Mouse (Mus musculus) T-helper 17 cell (primary cell): ENCODE measurements around the gene Best1.

ENCODE experiments used
- in situ Hi-C, 2 experiments: fragments of 300-600 bp; cut with MboI, MseI; formaldehyde crosslinking; loops; 1 replicate in 1 of 2; 2 replicates in 1 of 2; pipeline ENCODE4 v1.15.1; 2025; ENCODE audit warnings: high pct_unique_total_duplicates in 2 of 2

Best1 gene

DNA sequence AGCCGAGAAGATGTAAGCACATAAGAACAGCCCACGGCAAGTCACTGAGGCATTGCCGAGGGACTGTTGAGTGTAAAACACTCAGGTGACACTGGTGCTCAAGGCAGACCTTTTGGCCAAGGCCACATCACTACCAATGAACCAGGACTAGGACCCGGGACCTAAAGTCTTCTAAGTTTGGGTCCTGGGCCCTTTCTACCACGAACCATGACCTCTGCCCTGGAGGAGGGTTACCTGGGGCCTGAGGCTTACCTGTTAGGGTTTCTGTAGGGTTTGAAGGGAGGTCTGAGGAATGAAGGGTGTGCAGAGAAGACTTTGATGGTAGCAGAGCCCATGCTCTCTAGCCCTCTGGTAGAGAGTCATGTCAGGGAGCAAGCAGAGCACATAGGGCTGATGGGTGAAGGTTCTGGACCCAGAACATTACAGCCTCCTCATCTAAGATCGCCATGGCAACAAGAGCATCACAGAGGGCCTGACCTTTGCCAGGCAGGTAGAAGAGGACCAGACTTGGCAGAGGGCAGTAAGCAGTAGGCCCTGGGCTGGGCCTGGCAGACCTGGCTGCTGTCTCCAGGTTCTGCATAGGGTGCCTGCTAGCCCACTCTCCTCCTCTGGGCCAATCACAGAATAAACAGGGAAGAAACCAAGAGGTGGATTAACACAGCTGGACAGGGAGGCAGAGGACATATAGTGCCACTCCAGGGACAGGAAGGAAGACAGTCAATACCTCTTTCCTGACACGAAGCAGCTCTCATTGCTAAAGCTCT lies at the start of gene Best1, which contains the start of gene Rab3il1:
TSS of gene Best1 (minus strand) at position 428 of the 764 bp plus-strand sequence.
TSS of gene Rab3il1 (plus strand) at position 464 of the 764 bp plus-strand sequence.
- in situ Hi-C loops, result loop anchor here in 1 of 2 experiments (25.0 kb wide), 1 partner anchor 864 kb away; the partner anchor contains the start of gene Asrgl1

DNA sequence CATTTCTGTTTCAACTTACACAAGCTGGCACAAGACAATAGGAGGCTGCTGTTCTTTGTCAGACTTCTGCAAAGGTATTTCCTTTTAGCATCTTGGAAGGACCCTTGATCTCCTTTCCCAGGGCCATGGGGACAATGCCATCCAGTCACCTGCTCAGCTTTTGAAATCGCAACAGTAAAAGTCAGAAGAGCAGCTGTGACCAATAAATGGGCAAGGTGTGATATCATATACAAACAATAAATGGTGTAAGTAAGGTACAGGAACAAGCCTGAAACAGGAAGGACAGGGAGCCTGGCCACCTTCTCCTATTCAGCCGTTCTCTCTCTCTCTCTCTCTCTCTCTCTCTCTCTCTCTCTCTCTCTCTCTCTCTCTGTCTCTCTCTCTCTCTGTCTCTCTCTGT lies 49.0 kb upstream of the Best1 start:
- in situ Hi-C loops, result no loop called here

DNA sequence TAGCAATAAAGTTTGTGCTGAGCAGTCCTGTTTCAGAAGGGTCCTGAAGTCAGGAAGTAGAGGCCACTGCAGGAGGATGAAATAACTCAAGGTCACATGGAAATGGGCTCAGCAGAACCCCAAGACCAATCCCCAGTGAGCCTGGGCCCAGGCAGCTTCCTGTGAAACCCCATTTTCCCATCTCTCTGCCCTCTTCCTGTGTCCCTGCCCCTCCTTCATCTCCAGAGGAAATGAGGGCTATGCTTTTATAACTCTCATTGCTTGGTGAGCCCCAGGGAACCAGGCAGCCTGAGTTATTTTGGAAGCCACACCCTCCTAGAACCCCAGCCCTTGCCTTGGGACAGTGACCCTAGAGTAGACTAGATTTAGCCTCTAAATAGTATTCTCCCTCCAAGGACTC lies 48.1 kb upstream of the Best1 start:
- in situ Hi-C loops, result no loop called here

DNA sequence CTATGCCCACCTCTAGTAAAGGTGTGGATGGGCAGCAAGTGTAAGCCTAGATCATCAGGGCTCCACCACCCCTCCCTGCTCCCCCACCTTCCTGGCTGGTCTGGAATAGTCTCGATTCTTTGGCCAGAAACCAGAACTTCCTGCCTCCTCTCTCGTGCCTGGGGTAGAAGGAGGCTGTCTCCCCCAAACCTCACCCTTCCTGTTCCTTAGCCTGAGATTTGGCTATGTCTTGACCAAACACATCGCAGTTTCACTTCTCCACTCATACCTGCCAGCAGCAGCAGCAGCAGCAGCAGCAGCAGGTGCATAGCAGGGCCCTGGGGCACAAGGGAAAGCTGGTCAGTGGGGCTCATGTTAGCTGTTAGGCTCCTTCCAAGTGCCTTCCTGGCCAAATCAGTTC lies 45.5 kb upstream of the Best1 start:
- in situ Hi-C loops, result no loop called here

DNA sequence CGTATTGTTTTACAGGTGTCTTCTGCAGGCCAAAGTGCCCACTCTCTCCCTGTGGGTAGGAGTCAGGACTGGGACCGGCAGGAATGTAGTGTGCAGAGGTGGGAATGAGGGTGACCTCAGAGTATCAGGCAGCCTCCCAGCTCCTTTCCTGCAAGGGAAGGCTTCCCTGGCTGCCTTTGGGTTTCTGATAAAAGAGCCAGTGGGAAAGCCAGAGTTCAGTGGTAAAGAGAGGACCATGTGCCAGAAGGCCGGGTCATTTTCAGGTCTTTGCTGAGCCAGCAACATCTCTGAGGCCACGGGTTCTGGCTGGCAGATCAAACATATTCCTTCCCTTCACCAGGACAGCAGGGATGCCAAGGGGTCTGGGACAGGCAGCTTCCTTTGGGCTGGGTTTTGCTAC lies 44.9 kb upstream of the Best1 start:
- in situ Hi-C loops, result no loop called here

DNA sequence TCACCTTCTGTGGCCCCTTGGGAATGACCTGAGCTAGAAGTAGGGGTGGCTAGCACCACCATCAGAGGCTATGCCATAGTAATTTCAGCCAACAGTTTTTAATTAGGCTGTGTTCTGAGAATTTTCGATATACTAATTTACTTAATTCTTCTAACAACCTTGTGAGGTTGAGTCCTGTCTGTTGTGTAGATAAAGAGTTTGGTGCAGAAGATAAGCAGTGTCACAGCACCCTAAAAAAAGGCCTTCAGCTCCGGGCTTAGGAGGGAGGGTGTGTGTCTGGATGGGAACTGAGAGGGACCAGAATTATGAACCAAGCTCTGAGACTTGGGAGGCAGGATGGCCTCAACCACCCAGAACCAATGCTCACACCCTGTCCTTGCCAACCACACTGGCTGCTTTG lies 44.3 kb upstream of the Best1 start:
- in situ Hi-C loops, result no loop called here

DNA sequence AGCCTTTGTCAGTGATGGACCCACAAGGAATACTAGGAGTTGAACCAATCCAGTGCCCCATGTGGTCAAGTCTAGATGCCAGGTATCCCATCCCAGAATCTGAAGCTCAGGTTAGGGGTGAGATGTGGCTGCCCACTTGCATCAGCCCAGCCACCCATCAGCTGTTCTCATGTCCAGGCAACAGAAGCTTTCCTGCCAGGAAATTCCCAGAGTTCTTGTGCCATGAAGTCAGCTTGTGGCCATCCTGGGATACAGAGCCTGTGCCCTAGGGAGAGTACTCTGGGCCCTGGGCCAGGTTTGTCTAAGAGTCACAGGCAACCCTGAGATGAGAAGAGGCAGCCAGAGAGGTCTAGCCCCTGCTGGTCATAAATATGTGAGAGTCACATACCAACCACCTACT lies 42.2 kb upstream of the Best1 start:
- in situ Hi-C loops, result no loop called here

DNA sequence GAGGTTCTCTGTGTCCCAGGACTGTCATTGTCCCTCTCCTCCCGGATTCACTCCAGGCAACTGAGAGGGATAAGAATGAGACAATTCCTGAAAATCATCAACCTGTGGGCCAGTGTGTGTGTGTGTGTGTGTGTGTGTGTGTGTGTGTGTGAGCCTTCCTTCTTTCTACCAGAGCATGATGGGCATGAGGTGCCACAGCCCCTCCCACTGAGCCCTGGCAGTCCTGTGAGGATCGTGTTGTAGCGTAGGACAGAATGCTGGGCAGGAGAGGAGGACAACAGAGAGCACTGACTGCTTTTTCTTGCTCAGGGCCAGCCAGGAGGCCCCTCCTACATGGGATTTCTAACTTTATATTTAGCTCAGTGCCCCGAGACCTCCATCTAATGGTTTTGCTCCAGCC lies 41.4 kb upstream of the Best1 start:
- in situ Hi-C loops, result no loop called here

DNA sequence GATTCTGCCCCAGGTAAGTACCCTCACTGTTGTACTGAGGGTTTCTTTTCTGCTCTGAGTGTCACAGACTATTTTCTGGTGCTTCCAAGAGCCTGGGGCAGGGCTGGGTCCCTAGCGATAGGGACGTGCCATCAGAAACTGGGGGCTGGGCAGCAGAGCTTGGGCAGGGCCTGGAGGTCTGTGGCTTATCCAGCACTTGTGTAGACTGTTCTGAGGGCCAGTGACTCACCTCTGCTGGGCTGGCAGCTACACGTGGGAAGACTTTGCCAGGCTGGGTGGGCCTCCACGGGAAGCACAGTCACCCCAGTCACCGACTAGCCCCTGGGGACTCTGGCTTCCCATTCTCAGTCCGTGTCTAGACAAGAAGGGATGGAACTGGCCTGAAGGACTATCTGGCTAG lies 40.8 kb upstream of the Best1 start:
- in situ Hi-C loops, result no loop called here

DNA sequence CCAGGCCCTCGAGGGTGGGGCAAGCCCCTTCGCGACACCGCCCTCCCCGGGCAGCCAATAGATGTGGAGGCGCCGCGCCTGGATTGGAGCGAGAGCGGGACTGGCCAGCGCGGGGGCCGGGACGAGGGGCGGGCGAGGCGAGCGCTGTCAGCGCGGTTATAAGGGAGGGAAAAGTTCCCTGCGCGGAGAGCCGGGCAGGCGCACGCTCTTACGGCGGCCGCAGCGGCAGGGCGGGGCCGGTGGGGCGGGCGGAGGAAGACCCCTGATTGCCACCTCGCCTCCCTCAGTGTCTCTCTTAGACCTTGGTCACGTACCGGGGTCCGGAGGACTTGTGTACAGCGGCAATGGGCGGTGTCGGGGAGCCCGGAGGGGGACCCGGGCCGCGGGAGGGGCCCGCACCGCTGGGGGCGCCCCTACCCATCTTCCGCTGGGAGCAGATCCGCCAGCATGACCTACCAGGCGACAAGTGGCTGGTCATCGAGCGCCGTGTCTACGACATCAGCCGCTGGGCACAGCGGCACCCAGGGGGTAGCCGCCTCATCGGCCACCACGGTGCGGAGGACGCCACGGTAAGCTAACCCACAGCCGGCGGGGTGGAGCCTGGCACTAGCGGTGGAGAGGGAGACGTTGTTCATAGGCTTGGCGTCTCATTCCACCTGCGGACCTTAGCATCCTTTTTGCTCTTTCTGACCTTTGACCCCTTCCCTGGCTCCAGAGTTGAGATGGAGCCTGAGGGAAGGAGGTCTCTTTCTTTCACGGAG lies 40.1 kb upstream of the Best1 start, which contains the start of gene Fads3:
TSS of gene Fads3 (plus strand) at position 182 of the 761 bp plus-strand sequence.
- in situ Hi-C loops, result no loop called here

DNA sequence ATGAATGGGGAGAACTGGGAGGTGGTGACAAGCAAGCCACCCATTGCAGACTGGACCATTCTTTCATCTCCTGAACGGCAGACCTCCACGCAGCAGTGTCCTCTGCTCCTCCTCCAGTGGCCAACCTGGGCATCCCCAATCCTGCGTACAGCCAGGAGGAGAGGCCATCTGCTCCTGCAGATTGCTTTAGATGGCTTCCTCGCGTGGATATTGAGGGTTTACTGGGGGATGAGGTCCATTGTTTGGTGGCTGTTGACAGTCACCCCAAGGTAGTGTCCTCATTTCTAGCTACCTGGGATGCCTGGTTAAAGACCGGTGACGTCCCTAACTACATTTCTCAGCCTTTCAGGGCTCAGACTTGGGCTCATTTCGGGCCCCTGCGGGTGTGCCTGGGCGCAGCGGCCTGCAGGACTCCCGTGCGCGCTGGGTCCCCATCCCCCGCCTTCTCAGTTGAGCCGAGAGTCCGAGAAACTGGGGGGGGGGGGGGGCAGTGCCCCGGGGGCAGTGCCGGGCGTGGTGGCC lies 39.5 kb upstream of the Best1 start:
- in situ Hi-C loops, result no loop called here

DNA sequence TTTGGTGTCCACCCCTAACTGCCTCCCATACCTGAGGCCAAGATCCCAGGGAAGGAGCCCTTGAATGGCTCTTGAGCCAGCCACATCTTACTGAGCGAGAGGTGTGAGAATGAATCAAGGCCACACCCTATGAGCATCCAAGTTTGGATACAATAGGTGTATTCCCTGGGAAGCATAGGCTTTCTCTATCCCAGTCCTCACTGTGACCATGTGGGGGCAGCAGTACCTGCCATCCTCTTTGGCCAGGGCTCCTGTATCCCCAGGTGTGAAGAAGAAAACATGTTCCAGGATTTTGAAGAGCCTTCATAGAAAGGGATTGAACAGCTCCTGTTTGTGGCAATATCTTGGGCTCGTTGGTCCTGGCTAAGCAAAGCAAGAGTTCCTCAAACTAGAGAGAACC lies 38.2 kb upstream of the Best1 start:
- in situ Hi-C loops, result no loop called here

DNA sequence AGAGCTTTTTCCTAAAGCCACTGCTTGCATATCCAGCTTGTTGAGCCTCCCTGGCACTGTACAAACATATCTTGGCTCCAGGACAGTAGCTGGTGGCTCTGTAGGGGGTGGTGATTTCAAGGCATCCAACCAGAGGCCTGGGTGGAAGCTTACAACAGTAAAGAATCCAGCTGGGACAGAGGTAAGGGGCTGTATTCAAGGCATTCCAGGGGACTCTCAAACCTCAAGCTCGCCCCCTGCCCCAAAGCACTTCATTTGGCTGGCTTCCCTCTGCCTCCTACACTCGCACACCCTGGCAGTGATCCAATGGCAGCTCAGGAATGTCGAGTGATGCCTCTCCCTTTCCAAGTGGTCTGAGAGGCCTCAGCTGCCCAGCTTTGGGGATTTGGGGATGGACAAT lies 37.5 kb upstream of the Best1 start:
- in situ Hi-C loops, result no loop called here

DNA sequence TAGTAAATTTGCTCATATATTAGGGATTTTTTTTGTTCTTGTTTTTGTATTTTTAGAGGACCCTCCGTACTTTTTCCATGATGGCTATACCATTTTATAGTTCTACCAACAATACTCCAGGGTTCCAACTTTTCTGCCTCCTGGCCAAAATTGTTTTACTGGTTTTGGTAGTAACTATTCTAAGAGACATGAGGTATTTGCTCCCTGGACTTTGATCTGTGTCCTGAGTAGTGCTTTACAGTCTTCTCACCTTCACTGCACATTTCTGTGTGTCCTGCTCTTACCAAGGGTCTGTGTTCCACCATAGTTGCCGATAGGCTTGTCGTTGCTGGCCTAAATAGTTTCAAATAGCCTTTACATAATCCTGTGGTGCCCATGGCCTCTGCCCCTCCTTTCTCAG lies 36.9 kb upstream of the Best1 start:
- in situ Hi-C loops, result no loop called here

DNA sequence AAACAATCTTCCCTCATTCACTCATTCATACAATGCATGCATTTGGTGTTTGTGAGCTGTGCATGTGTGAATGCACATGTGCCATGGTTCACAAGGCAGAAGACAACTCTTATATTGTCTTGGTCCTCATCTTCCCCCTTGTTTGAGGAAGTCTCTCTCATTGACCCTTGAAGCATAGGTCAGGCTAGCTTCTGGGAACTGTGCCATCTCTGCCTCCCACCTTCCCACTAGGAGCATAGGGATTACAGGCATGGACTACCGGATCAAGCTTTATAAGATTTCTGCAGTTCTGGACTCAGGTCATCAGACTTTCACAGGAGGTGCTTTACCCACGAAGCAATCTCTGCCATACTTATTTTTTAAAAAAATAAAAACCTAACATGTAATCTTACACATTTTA lies 36.1 kb upstream of the Best1 start:
- in situ Hi-C loops, result no loop called here

DNA sequence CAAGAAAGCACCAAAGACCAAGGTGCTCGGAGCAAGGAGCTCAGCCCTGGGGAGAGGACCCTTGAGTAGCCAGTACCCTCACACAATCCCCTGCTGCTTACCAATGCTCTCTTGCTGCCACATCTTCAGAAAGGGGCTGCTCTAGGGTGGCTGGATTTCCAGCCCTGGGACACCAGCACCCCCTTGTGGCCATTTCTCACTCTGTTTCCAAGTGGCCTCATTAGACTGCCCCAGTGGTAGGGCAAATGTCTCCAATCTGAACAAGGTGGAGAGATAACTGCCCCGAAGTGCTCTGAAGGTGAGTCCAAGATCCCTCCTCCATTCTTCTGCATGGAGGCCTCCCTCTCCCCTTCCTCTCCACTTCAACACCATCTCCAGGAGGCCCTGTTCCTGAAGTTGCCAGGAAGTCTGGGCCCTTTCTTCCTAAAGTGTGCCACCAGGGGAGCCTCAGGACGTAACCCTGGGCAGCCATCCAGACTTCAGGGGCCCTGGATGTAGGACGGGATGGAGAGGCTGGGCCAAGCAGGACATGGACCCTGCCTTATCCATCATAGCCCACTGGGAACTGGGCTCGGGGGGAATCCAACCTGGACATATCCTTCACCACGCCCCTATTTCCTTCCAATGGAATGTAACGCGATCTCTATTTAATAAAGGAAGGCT lies 33.5 kb upstream of the Best1 start:
- in situ Hi-C loops, result loop anchor here (5.0 kb wide), 2 partner anchors 38 to 123 kb away; no protein-coding TSS in a partner anchor

DNA sequence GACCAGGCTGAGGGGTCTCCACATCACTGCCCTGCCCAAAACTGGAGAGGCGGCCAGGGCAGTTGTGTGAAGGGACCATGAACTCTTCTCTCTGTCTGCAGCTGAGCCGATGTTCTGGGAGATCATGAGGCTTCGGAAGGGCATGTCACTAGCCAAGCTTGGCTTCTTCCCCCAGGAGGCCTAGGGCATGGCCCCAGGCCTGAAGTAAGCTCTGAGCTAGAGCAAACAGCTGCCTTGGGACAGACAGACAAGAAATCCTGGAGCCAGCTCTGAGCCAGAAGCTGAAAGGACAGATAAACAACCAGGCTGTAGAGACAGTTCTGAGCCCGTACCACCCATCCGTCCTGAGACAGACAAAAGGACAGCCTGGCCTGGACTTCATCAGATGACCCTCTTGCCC lies 32.9 kb upstream of the Best1 start:
- in situ Hi-C loops, result loop anchor here (5.0 kb wide), 2 partner anchors 37 to 122 kb away; no protein-coding TSS in a partner anchor

DNA sequence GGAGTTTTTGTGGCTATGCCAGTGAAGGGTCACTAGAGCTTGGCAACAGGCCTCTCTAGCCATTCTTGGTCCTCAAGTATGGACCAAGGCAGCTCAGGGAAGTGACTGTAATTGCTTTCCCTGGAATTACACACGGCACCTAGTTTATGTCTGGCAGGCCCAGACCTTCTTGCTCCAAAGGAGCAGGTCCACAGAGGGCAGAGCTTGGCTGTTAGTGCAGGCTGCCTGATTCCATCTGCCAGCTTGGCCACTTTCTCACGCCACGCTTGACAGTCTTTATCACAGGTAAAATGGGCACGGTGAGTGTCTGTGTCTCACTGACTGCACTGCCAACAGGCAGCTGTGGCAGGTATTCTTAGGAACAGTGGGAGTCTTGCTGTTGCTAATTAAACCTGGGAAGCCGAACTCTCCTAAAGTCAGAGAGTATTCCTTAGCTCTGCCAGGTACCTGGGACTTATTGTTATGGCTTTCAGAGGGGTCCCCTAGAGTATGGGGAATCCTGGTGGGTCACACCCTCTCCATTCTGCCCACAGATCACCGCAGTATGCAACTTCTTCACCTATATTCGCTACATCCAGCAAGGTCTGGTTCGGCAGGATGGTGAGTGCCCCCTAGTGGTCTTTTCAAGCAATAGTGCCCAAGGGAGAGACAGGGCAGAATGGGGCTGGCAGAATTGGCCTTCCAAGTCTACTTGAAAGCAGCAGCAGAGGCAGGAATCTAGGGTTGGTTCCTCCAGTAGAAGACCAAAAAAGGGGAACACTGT lies 32.0 kb upstream of the Best1 start:
- in situ Hi-C loops, result loop anchor here (5.0 kb wide), 2 partner anchors 36 to 121 kb away; no protein-coding TSS in a partner anchor

DNA sequence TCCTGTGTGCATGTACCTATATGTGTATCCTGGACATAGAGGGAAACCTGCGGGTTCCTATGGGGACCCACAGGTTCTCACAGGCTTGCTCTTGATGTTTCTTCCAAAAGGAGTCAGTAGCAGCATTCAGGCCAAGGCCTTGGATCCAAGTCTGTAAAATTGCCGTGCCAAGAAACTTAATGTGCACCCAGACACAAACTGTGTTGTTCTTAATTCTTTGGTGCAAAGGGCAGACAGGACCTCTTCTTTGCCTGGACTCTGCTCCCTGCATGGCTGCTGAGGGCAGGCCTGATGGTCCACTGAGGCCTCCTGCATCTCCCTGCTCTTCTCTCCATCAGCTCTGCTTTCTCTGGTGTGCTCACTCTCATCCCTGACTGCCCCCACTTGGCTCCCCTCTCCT lies 28.3 kb upstream of the Best1 start:
- in situ Hi-C loops, result loop anchor here (5.0 kb wide), 2 partner anchors 32 to 117 kb away; no protein-coding TSS in a partner anchor

DNA sequence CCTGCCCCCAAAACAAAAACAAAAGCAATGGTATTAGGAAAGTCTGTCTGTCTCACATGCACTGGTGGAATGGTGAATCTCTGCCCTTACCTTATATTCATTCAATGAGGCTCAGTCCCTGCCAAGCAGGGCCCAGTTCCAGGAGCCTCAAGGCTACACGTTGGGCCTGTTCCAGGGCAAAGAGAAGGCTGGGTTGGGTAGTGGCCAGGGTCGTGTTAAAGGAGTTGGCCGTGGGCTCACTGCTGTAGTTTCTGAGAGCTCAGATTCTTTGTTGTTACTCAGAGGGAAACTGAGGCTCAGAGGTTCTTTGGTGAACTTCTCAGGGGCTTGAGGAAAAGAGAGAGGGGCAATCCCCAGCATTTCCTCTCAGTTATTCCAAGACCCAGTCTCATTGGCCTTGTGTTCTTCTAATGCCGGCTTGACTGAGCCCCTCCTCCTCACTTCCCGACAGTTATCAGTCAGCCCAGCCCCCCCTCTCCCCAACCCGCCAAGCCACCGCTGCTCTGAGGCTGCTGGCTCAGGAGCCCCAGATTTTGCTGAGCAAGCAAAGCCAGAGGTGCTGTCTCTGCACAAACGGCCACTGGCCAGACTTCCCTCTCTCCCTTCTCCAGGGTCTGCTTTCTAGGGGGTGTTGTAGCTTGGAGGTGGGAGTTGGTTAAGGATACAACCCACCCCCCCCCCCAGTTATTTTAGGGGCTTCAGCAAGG lies 23.9 kb upstream of the Best1 start:
- in situ Hi-C loops, result no loop called here
